28 mouse cellular contexts compared by ENCODE assay signal in the genomic region with DNA sequence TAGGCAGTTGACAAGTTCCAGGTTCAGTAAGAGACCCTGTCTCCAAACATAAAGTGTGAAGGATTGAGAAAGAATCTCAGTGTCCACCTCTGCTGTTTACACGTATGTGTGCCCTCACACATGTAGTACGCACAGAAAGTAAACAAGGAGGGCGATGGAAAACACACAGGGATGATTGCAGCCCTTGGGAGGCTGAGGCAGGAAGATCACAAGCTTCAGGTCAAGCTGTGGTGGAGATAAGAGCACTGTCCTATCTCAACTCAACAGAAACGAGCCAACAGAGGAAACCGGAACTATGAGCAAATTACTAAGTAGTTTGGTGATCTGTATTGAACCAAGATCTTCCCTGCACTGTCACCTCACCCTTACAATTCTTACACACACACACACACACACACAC. TPM values are rescaled to one million over a fixed set of nuclear protein-coding genes. Genes with fewer than 3 reads are reported as not detected.
DNase-seq lines count a peak whose midpoint lies in the region; ATAC-seq and TF ChIP-seq lines count a peak whose summit lies in the region.
"Had no signal": no experiment of that assay in that cellular context is flagged by ENCODE, and none has a peak within 500 bp of the region (broad histone marks: within the 10 kb centered on the region; RNA-seq: fewer than 3 reads in every experiment).

No protein-coding gene starts in this region.

- no peaks in the 10 kb centered on the region for H3K9me3 ChIP-seq in liver, postnatal 0 days (ENCODE audit: low read length)
- H3K9me3 ChIP-seq in G1E (replicated peaks), result no peaks in the 10 kb centered on the region
- H3K9me3 ChIP-seq in liver, embryonic 14.5 days (ENCODE audit: control insufficient read depth, low read length), result no peaks in the 10 kb centered on the region
- no peaks in the 10 kb centered on the region for H3K9me3 ChIP-seq in forebrain, embryonic 13.5 days (replicated peaks)
- H3K9me3 ChIP-seq: embryonic facial prominence, embryonic 12.5 days; heart, embryonic 12.5 days; hindbrain, embryonic 12.5 days had no signal

- TF ChIP-seq CTCF in liver, postnatal 0 days (IDR thresholded peaks at IDR 0.05; ENCODE audit: low read depth), result no peak
- no peak for TF ChIP-seq CTCF in G1E (IDR thresholded peaks at IDR 0.05; ENCODE audit: low read depth, low read length)
- no peak for TF ChIP-seq CTCF in liver, embryonic 14.5 days (IDR thresholded peaks at IDR 0.05; ENCODE audit: low read depth)

- 58% methylated on average over 5 of the region's 5 CpGs for whole genome bisulfite sequencing in liver, postnatal 0 days (ENCODE audit: insufficient replicate concordance)
- WGBS in liver, embryonic 14.5 days (ENCODE audit: insufficient replicate concordance), result 45% methylated on average over 5 of the region's 5 CpGs
- 93% methylated on average over 5 of the region's 5 CpGs for WGBS in forebrain, embryonic 13.5 days

- no peak overlapping the region for H3K4me2 ChIP-seq in liver, postnatal 0 days (ENCODE audit: low read depth, low read length)
- H3K4me2 ChIP-seq in liver, embryonic 14.5 days (ENCODE audit: low read depth), result no peak overlapping the region
- H3K4me2 ChIP-seq in forebrain, embryonic 13.5 days, result no peak overlapping the region
- H3K4me2 ChIP-seq: embryonic facial prominence, embryonic 12.5 days; heart, embryonic 12.5 days; hindbrain, embryonic 12.5 days had no signal

- H3K27me3 ChIP-seq in liver, postnatal 0 days (ENCODE audit: insufficient read depth, low read length), result no peaks in the 10 kb centered on the region
- H3K27me3 ChIP-seq in G1E (ENCODE audit: insufficient read depth, low read length), result no peaks in the 10 kb centered on the region
- H3K27me3 ChIP-seq in liver, embryonic 14.5 days (ENCODE audit: control insufficient read depth, insufficient read depth, low read length), result no peaks in the 10 kb centered on the region
- no peaks in the 10 kb centered on the region for H3K27me3 ChIP-seq in forebrain, embryonic 13.5 days
- H3K27me3 ChIP-seq: CH12.LX; embryonic facial prominence, embryonic 12.5 days; hindbrain, embryonic 12.5 days had no signal

- no peak overlapping the region for H3K4me3 ChIP-seq in liver, postnatal 0 days (ENCODE audit: low read depth, low read length)
- H3K4me3 ChIP-seq in G1E (ENCODE audit: low read depth, low read length), result no peak overlapping the region; the same call in 1 of the 2 replicates
- no peak overlapping the region for H3K4me3 ChIP-seq in liver, embryonic 14.5 days (ENCODE audit: insufficient read depth in 1 of 2, low read depth in 2 of 2, low read length in 2 of 2)
- H3K4me3 ChIP-seq in forebrain, embryonic 13.5 days, result no peak overlapping the region
- H3K4me3 ChIP-seq: embryonic facial prominence, embryonic 12.5 days; heart, embryonic 12.5 days; hindbrain, embryonic 12.5 days had no signal

- no peak for ATAC-seq in liver, postnatal 0 days
- peak; percentile 79 for ATAC-seq in G1E (ENCODE audit: extremely low read depth, insufficient number of reproducible peaks, low FRiP score, poor library complexity, severe bottlenecking)
- ATAC-seq in liver, embryonic 14.5 days (ENCODE audit: insufficient read depth), result 0 out of 2 replicates have a peak, but pooled peaks have one; percentile 43
- ATAC-seq in forebrain, embryonic 13.5 days, result no peak
- ATAC-seq: activated CD4-positive, CD25-positive, alpha-beta regulatory T cell, adult 4 months; forebrain, embryonic 16.5 days; hindbrain, embryonic 16.5 days; inflammation-experienced regulatory T-cells, adult 6 months; Patski had no signal

- no peak overlapping the region for H3K9ac ChIP-seq in liver, postnatal 0 days (replicated peaks)
- no peak overlapping the region for H3K9ac ChIP-seq in liver, embryonic 14.5 days (replicated peaks)
- no peak overlapping the region for H3K9ac ChIP-seq in forebrain, embryonic 13.5 days
- H3K9ac ChIP-seq: embryonic facial prominence, embryonic 12.5 days; heart, embryonic 12.5 days; hindbrain, embryonic 12.5 days had no signal

- no peaks in the 10 kb centered on the region for H3K4me1 ChIP-seq in liver, postnatal 0 days (ENCODE audit: insufficient read depth)
- H3K4me1 ChIP-seq in G1E (ENCODE audit: insufficient read depth, low read depth, low read length), result peaks cover 31% of the 10 kb centered on the region
- H3K4me1 ChIP-seq in liver, embryonic 14.5 days (replicated peaks; ENCODE audit: control insufficient read depth in 2 of 2, insufficient read depth in 2 of 2, low read length in 1 of 2), result peaks cover 0 to 4% of the 10 kb centered on the region in 2 experiments; a peak in 1 of 4 replicates
- no peaks in the 10 kb centered on the region for H3K4me1 ChIP-seq in forebrain, embryonic 13.5 days
- H3K4me1 ChIP-seq: embryonic facial prominence, embryonic 12.5 days; heart, embryonic 12.5 days; hindbrain, embryonic 12.5 days had no signal

- H3K36me3 ChIP-seq in liver, postnatal 0 days (replicated peaks; ENCODE audit: insufficient read depth, low read length), result no peaks in the 10 kb centered on the region
- no peaks in the 10 kb centered on the region for H3K36me3 ChIP-seq in G1E (replicated peaks)
- no peaks in the 10 kb centered on the region for H3K36me3 ChIP-seq in liver, embryonic 14.5 days (replicated peaks; ENCODE audit: control insufficient read depth, insufficient read depth, low read depth)
- no peaks in the 10 kb centered on the region for H3K36me3 ChIP-seq in forebrain, embryonic 13.5 days (ENCODE audit: poor library complexity, severe bottlenecking)
- H3K36me3 ChIP-seq: embryonic facial prominence, embryonic 12.5 days; heart, embryonic 12.5 days; hindbrain, embryonic 12.5 days had no signal

- TF ChIP-seq EP300 in liver, postnatal 0 days (IDR thresholded peaks at IDR 0.05; ENCODE audit: low read depth), result no peak
- TF ChIP-seq EP300 in liver, embryonic 14.5 days (IDR thresholded peaks at IDR 0.05; ENCODE audit: low read depth), result no peak

- peak; percentile 6 for DNase-seq in liver
- DNase-seq in liver, postnatal 0 days, result no peak
- no peak for DNase-seq in G1E (ENCODE audit: low spot score)
- peak; percentile 2 for DNase-seq in c-Kit-positive CD71-positive TER-119-positive erythroid progenitor cells, embryonic 14.5 days (ENCODE audit: low spot score)
- DNase-seq in liver, embryonic 14.5 days (ENCODE audit: low read depth in 3 of 3, low spot score in 3 of 3), result peak in 2 of 3 experiments; percentile 78 to 80
- no peak for DNase-seq in kidney, postnatal 25 days
- DNase-seq: adrenal gland, postnatal 25 days; cerebellum, adult 11 months; cerebellum, adult 8-10 months; gastrocnemius, postnatal 14 days had no signal

- H3K27ac ChIP-seq in liver, postnatal 0 days (ENCODE audit: low read depth), result no peak overlapping the region
- H3K27ac ChIP-seq in liver, embryonic 14.5 days, result no peak overlapping the region
- no peak overlapping the region for H3K27ac ChIP-seq in forebrain, embryonic 13.5 days
- H3K27ac ChIP-seq: embryonic facial prominence, embryonic 12.5 days; hindbrain, embryonic 12.5 days had no signal

RNA-seq across cellular contexts. Expression of a gene that starts 38.2 kb away (rescaled TPM):
- polyA plus RNA-seq in liver, postnatal 0 days (2015; fragmentation: Nextera tagmentation; extraction: Ambion mirVana), result not detected in 2 replicates
- not detected in 2 replicates for total RNA-seq in G1E (2014; fragmentation: Nextera tagmentation)
- total RNA-seq in G1E (2017), result 0.06 TPM in 1 of 2 replicates, not detected in the other
- not detected in 2 replicates for polyA plus RNA-seq in G1E (2012)
- polyA plus RNA-seq in liver, embryonic 14.5 days (2012; rRNA removed), result not detected in 2 replicates
- not detected in 2 replicates for polyA plus RNA-seq in liver, embryonic 14.5 days (2014; fragmentation: Nextera tagmentation; extraction: Ambion mirVana)
- not detected in 2 replicates for polyA plus RNA-seq in forebrain, embryonic 13.5 days (2015; fragmentation: Nextera tagmentation; extraction: Ambion mirVana)
- total RNA-seq: adrenal gland, adult 18-20 months; adrenal gland, postnatal 25 days; common myeloid progenitor, adult 5-6 weeks; gastrocnemius, postnatal 14 days; heart, adult 8-10 months; heart, postnatal 25 days had no signal
- polyA plus RNA-seq: activated CD4-positive, CD25-positive, alpha-beta regulatory T cell, adult 4 months; embryonic facial prominence, embryonic 12.5 days; forebrain, embryonic 11.5 days; forebrain, embryonic 16.5 days; frontal cortex, adult 2 months; gonadal fat pad, adult 2 months; heart, embryonic 16.5 days; hindbrain, embryonic 16.5 days; inflammation-experienced regulatory T-cells, adult 6 months; Patski had no signal

RNA-seq across cellular contexts. Expression of a gene that starts 52.6 kb away (rescaled TPM):
- 6.8 and 8.0 TPM in 2 replicates for polyA plus RNA-seq in liver, postnatal 0 days (2015; fragmentation: Nextera tagmentation; extraction: Ambion mirVana)
- total RNA-seq in G1E (2014; fragmentation: Nextera tagmentation) (37.1 and 49.5 TPM in 2 replicates), G1E (2017) (35.8 and 38.0 TPM in 2 replicates)
- 3.5 and 3.8 TPM in 2 replicates for polyA plus RNA-seq in G1E (2012)
- 6.5 and 7.8 TPM in 2 replicates for polyA plus RNA-seq in liver, embryonic 14.5 days (2012; rRNA removed)
- 14.3 and 17.7 TPM in 2 replicates for polyA plus RNA-seq in liver, embryonic 14.5 days (2014; fragmentation: Nextera tagmentation; extraction: Ambion mirVana)
- 18.5 and 18.7 TPM in 2 replicates for polyA plus RNA-seq in forebrain, embryonic 13.5 days (2015; fragmentation: Nextera tagmentation; extraction: Ambion mirVana)

Comparison
In these comparisons a context has a peak if more than half of its experiments do, and no peak if none do; other contexts are left out.
1. DNase-seq: peak in liver (single experiment), c-Kit-positive CD71-positive TER-119-positive erythroid progenitor cells, embryonic 14.5 days (single experiment) and liver, embryonic 14.5 days (2 of 3); none in liver, postnatal 0 days (single experiment), G1E (single experiment) and kidney, postnatal 25 days (0 of 2).
2. ATAC-seq: peak in G1E (single experiment) and liver, embryonic 14.5 days (single experiment); none in liver, postnatal 0 days (single experiment) and forebrain, embryonic 13.5 days (single experiment).